Mouse (Mus musculus) left cerebral cortex, adult 2 months (tissue): Measurements from ENCODE around the gene Pxk. TPM values are rescaled to one million over a fixed set of nuclear protein-coding genes. Genes with fewer than 3 reads are reported as not detected.
A peak's percentile ranks its signal among the peaks of the same experiment; 100 is the strongest.

Experiments used
- DNase-seq, 2 experiments: peaks; one replicate each; pipeline ENCODE4 v3.0.0; 2021 to 2022; ENCODE audit warnings: low spot score in 2 of 2, mixed read lengths in 1 of 2; ENCODE audit errors: extremely low spot score in 1 of 2
- H3K27ac ChIP-seq: fragments of 200-600 bp; 2 replicates; pipeline ENCODE4 v1.8.1; 2022
- H3K4me3 ChIP-seq: fragments of 200-600 bp; 2 replicates; pipeline ENCODE4 v1.8.1; 2022
- CTCF ChIP-seq: fragments of 200-600 bp; IDR thresholded peaks from 2 replicates; pipeline ENCODE4 v1.8.1; 2022; ENCODE audit warnings: antibody characterized with exemption, mild to moderate bottlenecking, moderate library complexity
- intact Hi-C: fragments of 180-260 bp; cut with DNase I; formaldehyde crosslinking; loops from one replicate; pipeline ENCODE4 v1.15.1; 2025
- total RNA-seq, 2 experiments: library from RNA; stranded (reverse); gene quantifications; 2 replicates each; pipeline ENCODE4 v1.2.3; 2021

The Pxk gene
- total RNA-seq, 2 experiments from 2014 or later = 34.5 to 36.6 TPM

DNA sequence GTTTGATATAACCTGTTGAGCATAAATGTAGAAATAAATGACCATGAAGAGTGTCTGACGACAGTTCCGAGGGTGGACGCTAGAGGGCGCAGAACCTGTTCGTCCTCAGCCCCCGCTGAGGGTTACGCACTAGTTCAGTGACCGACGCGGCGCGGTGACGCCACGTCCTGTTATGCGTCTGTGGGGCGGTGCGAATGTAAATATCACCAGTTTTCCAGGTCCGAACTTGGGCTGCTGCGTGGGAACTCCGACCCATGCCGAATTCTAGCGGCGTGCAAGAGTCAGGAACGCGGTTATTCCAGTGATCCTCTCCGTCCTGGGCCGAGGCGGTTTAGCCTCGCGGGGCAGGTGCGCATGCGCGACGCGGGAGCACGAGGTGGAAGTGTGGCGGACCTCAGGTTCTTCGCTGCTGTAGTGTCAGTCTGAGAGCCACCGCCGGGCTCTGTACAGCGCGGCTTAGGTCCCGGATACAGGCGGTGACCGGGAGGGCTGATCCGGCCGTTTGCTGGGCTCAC is 17.8 kb upstream of the Pxk start, which contains the start of gene Rpp14:
Gene Rpp14, plus strand, starts transcription at position 203 of the 515 bp plus-strand sequence.
- Histone ChIP-seq H3K4me3 (peak within 1 kb of the TSS; percentile 82), H3K27ac (peak within 1 kb of the TSS; percentile 99)
- intact Hi-C loops = loop anchor here (5.0 kb wide), 1 partner anchor 118 kb away; no protein-coding TSS in a partner anchor
- peak; percentile 98 for TF ChIP-seq CTCF
- peak; percentile 94 to 98 for DNase-seq

DNA sequence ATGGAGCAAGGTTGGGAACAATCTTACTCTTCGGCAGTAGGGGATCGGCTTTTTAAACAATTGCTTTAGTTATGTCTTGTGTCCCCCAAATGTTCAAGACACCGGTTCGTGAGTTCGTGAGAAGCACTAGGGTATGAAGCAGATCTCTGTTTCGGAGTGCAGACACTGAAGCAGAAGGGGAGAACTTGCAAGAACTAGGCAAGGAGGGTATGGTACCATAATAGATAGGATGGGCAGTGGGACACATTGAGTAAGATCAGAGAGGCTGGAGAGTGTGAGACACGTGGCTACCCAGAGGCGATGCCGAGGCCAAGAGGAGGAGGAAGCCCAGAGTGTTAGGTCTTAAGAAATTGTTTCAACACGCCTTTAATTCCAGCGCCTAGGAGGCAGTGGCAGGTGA is 17.3 kb upstream of the Pxk start:
- peak overlapping the region; percentile 99 for H3K27ac ChIP-seq
- no peak for TF ChIP-seq CTCF
- intact Hi-C loops = loop anchor here (5.0 kb wide), 1 partner anchor 118 kb away; no protein-coding TSS in a partner anchor
- no peak for DNase-seq
- H3K4me3 ChIP-seq = peak overlapping the region; percentile 82

DNA sequence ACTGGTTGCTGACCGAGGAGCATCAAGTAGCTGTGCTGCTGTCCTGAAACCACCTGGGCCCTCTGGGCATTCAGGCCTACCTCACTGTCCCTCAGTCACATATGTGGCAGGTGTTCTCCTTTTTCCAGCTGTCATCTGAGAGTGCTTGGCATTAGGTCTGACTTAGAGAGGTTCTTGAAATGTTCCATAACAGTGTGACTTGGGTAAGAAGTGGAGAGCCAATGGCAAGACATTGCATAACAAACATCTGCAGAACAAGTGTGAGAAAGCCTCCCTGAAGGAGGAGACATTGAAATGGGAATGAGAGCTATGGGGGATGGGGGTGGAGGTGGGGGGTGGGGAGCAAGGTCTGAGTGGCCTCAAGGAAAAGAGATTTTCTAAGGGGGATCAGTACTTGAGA is 15.1 kb upstream of the Pxk start:
- no peak for DNase-seq
- no peak overlapping the region for H3K27ac ChIP-seq
- no peak overlapping the region for H3K4me3 ChIP-seq
- TF ChIP-seq CTCF = no peak
- intact Hi-C loops = loop anchor here (5.0 kb wide), 1 partner anchor 121 kb away; no protein-coding TSS in a partner anchor

DNA sequence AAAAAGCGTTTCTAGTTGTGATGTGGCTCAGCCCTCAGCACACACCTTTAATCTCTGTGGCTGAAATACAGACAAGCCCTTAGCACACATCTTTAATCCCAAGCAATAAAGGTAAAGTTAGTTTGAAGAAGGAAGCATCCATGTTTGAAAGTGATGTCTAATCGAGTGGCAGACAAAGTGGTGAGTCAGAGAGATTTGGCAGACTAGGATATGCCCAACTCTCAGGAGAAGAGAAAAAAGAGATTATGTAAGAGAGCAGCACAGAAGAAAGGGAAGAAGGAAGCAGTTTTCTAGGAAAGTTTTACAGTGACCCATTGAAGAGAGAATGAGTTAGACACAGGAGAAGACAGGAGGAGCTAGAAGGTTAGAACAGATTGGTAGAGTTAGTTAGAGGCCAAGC is 9.0 kb upstream of the Pxk start:
- no peak for DNase-seq
- H3K27ac ChIP-seq = no peak overlapping the region
- no peak for TF ChIP-seq CTCF
- no peak overlapping the region for H3K4me3 ChIP-seq
- intact Hi-C loops = no loop called here

- intact Hi-C loops = loop anchor here (2.0 to 5.0 kb wide), 2 partner anchors 165 to 254 kb away; partner anchors contain the start of gene Acox2
- no peak for DNase-seq
- peak; percentile 57 for TF ChIP-seq CTCF
- no peak overlapping the region for H3K4me3 ChIP-seq
- H3K27ac ChIP-seq = no peak overlapping the region
These were observed 5.4 kb upstream of the Pxk start for GRCm38 (mm10) chr14:8092573-8092972.

DNA sequence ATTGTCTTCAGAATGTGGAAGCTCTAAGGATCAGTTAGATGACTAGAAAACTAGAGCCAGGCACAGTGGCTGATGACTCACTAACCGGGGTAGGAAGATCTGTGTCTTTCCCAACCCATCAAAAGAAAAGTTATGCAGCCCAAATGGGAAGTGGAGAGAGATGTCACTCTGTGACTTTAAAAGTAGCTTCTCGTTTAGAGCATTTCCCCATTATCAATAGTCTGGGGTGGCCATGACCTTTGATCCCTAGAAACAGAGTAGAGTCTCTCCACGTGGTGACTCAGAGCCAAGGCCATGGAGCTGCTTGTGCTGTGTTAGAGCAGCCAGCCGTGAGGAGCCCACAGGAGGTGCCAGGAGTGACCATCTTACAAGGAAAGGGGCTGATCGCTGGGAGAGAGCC is 4.6 kb upstream of the Pxk start:
- Histone ChIP-seq H3K27ac (no peak overlapping the region), H3K4me3 (no peak overlapping the region)
- DNase-seq = no peak
- intact Hi-C loops = loop anchor here (2.0 to 5.0 kb wide), 2 partner anchors 164 to 253 kb away; partner anchors contain the start of gene Acox2
- TF ChIP-seq CTCF = no peak

- no peak for TF ChIP-seq CTCF
- intact Hi-C loops = loop anchor here (5.0 kb wide), 1 partner anchor 162 kb away; the partner anchor contains the start of gene Acox2
- no peak for DNase-seq
- Histone ChIP-seq H3K4me3 (no peak overlapping the region), H3K27ac (peak overlapping the region; percentile 11; the same call in 1 of the 2 replicates)
These were observed 3.0 kb upstream of the Pxk start for GRCm38 (mm10) chr14:8094931-8095561.

GRCm38 (mm10) chr14:8095562-8095950 is 2.5 kb upstream of the Pxk start:
- no peak for TF ChIP-seq CTCF
- Histone ChIP-seq H3K27ac (peak overlapping the region; percentile 19; the same call in 1 of the 2 replicates), H3K4me3 (0 out of 2 replicates have a peak overlapping the region, but pooled peaks have one; percentile 6)
- no peak for DNase-seq
- intact Hi-C loops = no loop called here

DNA sequence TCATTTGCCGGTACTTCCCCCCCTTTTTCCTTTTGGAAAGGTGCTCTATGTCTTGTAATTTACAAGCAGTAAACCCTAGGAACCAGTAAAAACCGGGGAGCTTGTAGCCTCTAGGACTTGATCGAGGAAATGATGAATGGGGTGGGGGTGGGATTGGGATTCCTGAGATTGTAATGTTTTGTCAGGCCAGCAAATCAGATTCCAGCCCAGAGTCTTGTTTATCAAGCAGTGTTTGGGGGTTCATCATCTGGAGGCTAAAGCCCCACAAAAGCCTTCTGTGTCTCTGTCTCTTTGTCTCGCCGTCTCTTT is 630 bp downstream of the Pxk start:
- Histone ChIP-seq H3K4me3 (peak overlapping the region; percentile 81), H3K27ac (peak overlapping the region; percentile 83)
- no peak for DNase-seq
- TF ChIP-seq CTCF = no peak
- intact Hi-C loops = loop anchor here (2.0 kb wide), 2 partner anchors 36 to 62 kb away; no protein-coding TSS in a partner anchor

DNA sequence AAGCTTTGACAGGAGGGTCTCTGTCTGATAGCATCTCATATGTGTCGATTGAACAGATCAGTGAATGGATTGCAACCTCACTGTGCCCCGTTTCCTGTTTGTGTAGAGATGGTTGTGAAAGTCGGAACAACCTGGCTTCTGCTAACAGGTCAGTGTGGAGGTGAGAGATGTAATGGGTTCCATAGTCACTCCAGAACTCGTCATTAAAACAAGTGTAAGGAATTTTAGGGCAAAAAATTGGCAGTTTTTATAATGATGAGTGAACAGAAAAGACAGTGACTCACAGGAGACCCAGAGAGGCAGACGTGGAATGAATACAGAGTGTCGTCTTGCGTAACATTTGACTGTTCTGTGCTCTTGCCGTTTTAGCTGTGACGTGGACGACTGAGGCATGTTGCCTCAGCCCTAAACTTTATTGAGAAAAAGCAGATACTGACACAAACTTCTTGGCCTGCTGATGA is 1.6 kb downstream of the Pxk start:
- intact Hi-C loops = loop anchor here (1.0 to 2.0 kb wide), 3 partner anchors 35 to 115 kb away; partner anchors contain the start of gene Kctd6
- Histone ChIP-seq H3K4me3 (peak overlapping the region; percentile 81), H3K27ac (no peak overlapping the region; the same call in 1 of the 2 replicates)
- peak in 1 of 2 experiments; percentile 34 for DNase-seq
- no peak for TF ChIP-seq CTCF

- Histone ChIP-seq H3K27ac (no peak overlapping the region), H3K4me3 (no peak overlapping the region)
- intact Hi-C loops = no loop called here
- TF ChIP-seq CTCF = no peak
- DNase-seq = no peak
These were observed 3.9 kb downstream of the Pxk start for GRCm38 (mm10) chr14:8101886-8102285.

DNA sequence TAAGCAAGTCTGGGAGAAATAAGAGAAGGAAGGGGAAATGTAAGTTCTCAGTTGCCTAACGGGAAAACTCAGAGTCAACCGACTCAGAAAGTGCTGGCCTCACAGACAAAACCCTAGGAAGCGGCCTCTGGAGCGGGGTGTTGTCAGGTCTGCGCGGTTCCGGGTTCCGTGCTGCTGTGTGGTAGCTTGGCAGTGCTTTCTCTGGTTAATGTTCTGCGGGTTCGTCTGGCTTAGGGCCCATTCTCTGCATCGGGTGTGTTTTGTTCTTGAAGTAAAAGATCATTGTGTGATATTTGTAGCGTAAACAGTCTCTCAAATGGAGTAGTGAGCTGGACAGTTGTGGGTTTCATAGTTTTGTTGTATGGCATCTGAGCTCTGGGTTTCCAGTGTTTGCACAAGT is 4.7 kb downstream of the Pxk start:
- H3K4me3 ChIP-seq = no peak overlapping the region
- DNase-seq = no peak
- no peak for TF ChIP-seq CTCF
- no peak overlapping the region for H3K27ac ChIP-seq
- intact Hi-C loops = no loop called here
